In genomic region chr8:82444897-82445296, GRCm38 (mm10) we compare ENCODE assay signal across 28 mouse cellular contexts. TPM values are rescaled to one million over a fixed set of nuclear protein-coding genes. Genes with fewer than 3 reads are reported as not detected.
"Had no signal": no experiment of that assay in that cellular context is flagged by ENCODE, and none has a peak within 500 bp of the region (broad histone marks: within the 10 kb centered on the region; RNA-seq: fewer than 3 reads in every experiment).

No protein-coding gene starts in this region.

- H3K9ac ChIP-seq: embryonic facial prominence, embryonic 12.5 days; embryonic facial prominence, embryonic 13.5 days; embryonic facial prominence, embryonic 15.5 days; forebrain, embryonic 12.5 days; forebrain, embryonic 13.5 days; forebrain, embryonic 15.5 days; forebrain, postnatal 0 days had no signal

- H3K4me3 ChIP-seq: embryonic facial prominence, embryonic 10.5 days; embryonic facial prominence, embryonic 12.5 days; embryonic facial prominence, embryonic 13.5 days; embryonic facial prominence, embryonic 15.5 days; erythroblast, embryonic 14.5 days; forebrain, embryonic 10.5 days; forebrain, embryonic 12.5 days; forebrain, embryonic 13.5 days; forebrain, embryonic 15.5 days; gastrocnemius, adult 2 months; heart, adult 2 months had no signal

- ATAC-seq: forebrain, embryonic 13.5 days; forebrain, embryonic 14.5 days; forebrain, embryonic 15.5 days; forebrain, embryonic 16.5 days; forebrain, postnatal 0 days had no signal

- H3K36me3 ChIP-seq: embryonic facial prominence, embryonic 10.5 days; embryonic facial prominence, embryonic 12.5 days; embryonic facial prominence, embryonic 13.5 days; embryonic facial prominence, embryonic 15.5 days; forebrain, embryonic 10.5 days; forebrain, embryonic 12.5 days; forebrain, embryonic 15.5 days had no signal

- H3K27ac ChIP-seq: embryonic facial prominence, embryonic 10.5 days; embryonic facial prominence, embryonic 12.5 days; embryonic facial prominence, embryonic 13.5 days; embryonic facial prominence, embryonic 15.5 days; forebrain, embryonic 10.5 days; forebrain, embryonic 12.5 days; forebrain, embryonic 13.5 days; forebrain, embryonic 15.5 days; gastrocnemius, adult 2 months; heart, adult 2 months had no signal

- H3K9me3 ChIP-seq: embryonic facial prominence, embryonic 10.5 days; embryonic facial prominence, embryonic 12.5 days; embryonic facial prominence, embryonic 13.5 days; embryonic facial prominence, embryonic 15.5 days; forebrain, embryonic 10.5 days; forebrain, embryonic 12.5 days; forebrain, embryonic 13.5 days; forebrain, embryonic 15.5 days had no signal

- DNase-seq: cerebellum, adult 8-10 months; cerebellum, adult 9-10 months; cerebellum, adult 9-11 months; cerebellum, postnatal 10 days; cerebellum, postnatal 14 days; cerebellum, postnatal 25 days; cerebellum, postnatal 36 days; embryo, embryonic 11 days; forebrain, postnatal 0 days; gastrocnemius, adult 2 months; gastrocnemius, postnatal 10 days; gastrocnemius, postnatal 14 days; gastrocnemius, postnatal 25 days; gastrocnemius, postnatal 36 days; heart, adult 11 months; heart, adult 18-20 months; heart, adult 2 months had no signal

- H3K4me2 ChIP-seq: embryonic facial prominence, embryonic 12.5 days; embryonic facial prominence, embryonic 13.5 days; embryonic facial prominence, embryonic 15.5 days; forebrain, embryonic 12.5 days; forebrain, embryonic 13.5 days; forebrain, embryonic 15.5 days had no signal

- H3K4me1 ChIP-seq: embryonic facial prominence, embryonic 10.5 days; embryonic facial prominence, embryonic 12.5 days; embryonic facial prominence, embryonic 13.5 days; embryonic facial prominence, embryonic 15.5 days; forebrain, embryonic 10.5 days; forebrain, embryonic 12.5 days; forebrain, embryonic 13.5 days; forebrain, embryonic 15.5 days had no signal

- H3K27me3 ChIP-seq: embryonic facial prominence, embryonic 12.5 days; embryonic facial prominence, embryonic 13.5 days; embryonic facial prominence, embryonic 15.5 days; forebrain, embryonic 12.5 days; forebrain, embryonic 13.5 days; forebrain, embryonic 15.5 days had no signal

RNA-seq across cellular contexts. Expression of gene Il15, which starts 41.9 kb away (rescaled TPM):
- polyA plus RNA-seq: erythroblast, embryonic 14.5 days had no signal
